Mouse (Mus musculus) stomach, embryonic 15.5 days (tissue): Measurements from ENCODE around the gene Rab43. TPM values are rescaled to one million over a fixed set of nuclear protein-coding genes. Genes with fewer than 3 reads are reported as not detected.
A peak's percentile ranks its signal among the peaks of the same experiment; 100 is the strongest.
"Not testable (repeated sequence)": the region's sequence is repeated elsewhere in the genome, so short reads cannot be mapped to it uniquely, and the experiment has no call there.

Experiments used
- ATAC-seq: fragments of 200-750 bp; cut with Nextera tagmentation; 2 replicates; pipeline ENCODE4 v1.8.0; 2017; ENCODE audit warnings: low read depth, moderate number of reproducible peaks, moderate TSS enrichment; ENCODE audit not compliant: insufficient read depth, low FRiP score
- H3K27ac ChIP-seq: fragments of 300-500 bp; sonication (generic); 2 replicates; pipeline ENCODE4 v1.5.1; 2015; ENCODE audit warnings: mild to moderate bottlenecking, inconsistent platforms
- H3K27me3 ChIP-seq: fragments of 300-500 bp; sonication (generic); replicated peaks from 2 replicates; pipeline ENCODE4 v1.6.1; 2015; ENCODE audit warnings: inconsistent platforms
- H3K36me3 ChIP-seq: fragments of 300-500 bp; sonication (generic); 2 replicates; pipeline ENCODE4 v1.6.1; 2015; ENCODE audit warnings: inconsistent platforms
- H3K4me1 ChIP-seq: fragments of 300-500 bp; sonication (generic); 2 replicates; pipeline ENCODE4 v1.6.1; 2015; ENCODE audit warnings: inconsistent platforms
- H3K4me2 ChIP-seq: fragments of 300-500 bp; sonication (generic); 2 replicates; pipeline ENCODE4 v1.6.1; 2015; ENCODE audit warnings: mild to moderate bottlenecking, inconsistent platforms
- H3K4me3 ChIP-seq: fragments of 300-500 bp; sonication (generic); replicated peaks from 2 replicates; pipeline ENCODE4 v1.5.1; 2015; ENCODE audit warnings: inconsistent platforms
- H3K9ac ChIP-seq: fragments of 300-500 bp; sonication (generic); 2 replicates; pipeline ENCODE4 v1.6.1; 2015; ENCODE audit warnings: inconsistent platforms
- H3K9me3 ChIP-seq: fragments of 300-500 bp; sonication (generic); 2 replicates; pipeline ENCODE4 v1.6.1; 2016; ENCODE audit warnings: inconsistent platforms
- WGBS: fragments of 180-500 bp; shearing (Covaris S2); methylation state at CpG from one replicate; pipeline ENCODE4 v1.1.7; 2015; 5-methylcytosine and 5-hydroxymethylcytosine counted together
- polyA plus RNA-seq: library from polyadenylated mRNA; unstranded; fragments of >200 nt; fragmentation: Nextera tagmentation; extraction: Ambion mirVana; gene quantifications from 2 replicates; pipeline ENCODE4 v1.2.1, GENCODE M21; 2015

Gene Rab43
- polyA plus RNA-seq, 1 experiment from 2014 or later: 11.9 TPM

- no peaks in the 10 kb centered on the region for H3K9me3 ChIP-seq
- H3K4me2 ChIP-seq: no peak overlapping the region
- H3K4me3 ChIP-seq: no peak overlapping the region
- peaks cover 6% of the 10 kb centered on the region; the same call in 1 of the 2 replicates for H3K4me1 ChIP-seq
- no peaks in the 10 kb centered on the region for H3K27me3 ChIP-seq
- 87% methylated on average over 11 of the region's 11 CpGs for WGBS
- no peaks in the 10 kb centered on the region for H3K36me3 ChIP-seq
- H3K9ac ChIP-seq: no peak overlapping the region
- no peak for ATAC-seq
- no peak overlapping the region for H3K27ac ChIP-seq
Measured at GRCm38 (mm10) chr6:87779174-87780165, 32.5 kb downstream of the Rab43 start.

DNA sequence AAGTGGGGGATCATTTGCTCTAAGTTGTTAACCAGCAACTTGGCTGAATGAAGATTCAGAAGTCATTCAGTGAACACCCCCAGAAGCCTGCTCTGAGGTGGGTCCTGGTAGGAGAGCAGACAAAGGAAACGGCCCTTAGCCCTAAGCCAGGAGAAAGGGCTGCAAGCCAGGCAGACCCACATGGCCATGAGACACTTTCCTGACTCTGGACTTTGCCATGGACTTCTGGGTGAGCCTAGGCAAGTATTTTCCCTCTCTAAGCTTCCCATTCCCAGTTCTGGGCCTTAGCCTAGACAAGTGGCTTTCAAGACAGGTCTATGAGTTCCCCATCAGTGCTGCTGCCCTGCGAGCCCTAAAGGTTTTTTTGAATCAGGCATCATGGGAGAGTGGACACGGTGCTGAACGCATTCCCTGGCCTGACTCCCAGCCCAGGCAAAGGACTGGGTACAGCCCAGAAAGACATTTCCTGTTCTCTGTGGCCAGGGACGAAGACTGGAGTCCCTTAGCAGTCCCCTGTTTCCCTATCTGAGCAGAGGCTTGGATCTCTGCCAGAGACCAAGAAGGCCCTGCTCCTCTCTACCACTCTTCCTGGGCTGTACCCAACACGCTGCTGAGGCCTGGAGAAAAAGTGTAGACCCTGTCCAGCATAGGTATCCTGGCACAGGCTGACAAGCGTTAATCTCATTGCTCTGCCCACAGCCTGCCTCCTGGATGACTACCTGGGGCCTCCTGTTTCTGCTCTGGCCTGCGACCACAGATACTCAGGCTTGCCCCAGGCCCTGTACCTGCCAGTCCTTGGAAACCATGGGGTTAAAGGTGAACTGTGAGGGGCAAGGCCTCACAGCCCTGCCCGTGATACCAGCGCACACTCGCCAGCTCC is 33.4 kb downstream of the Rab43 start:
- Histone ChIP-seq H3K27ac (no peak overlapping the region), H3K36me3 (no peaks in the 10 kb centered on the region), H3K4me3 (no peak overlapping the region), H3K27me3 (no peaks in the 10 kb centered on the region), H3K4me1 (peaks cover 6% of the 10 kb centered on the region; the same call in 1 of the 2 replicates), H3K9ac (no peak overlapping the region), H3K9me3 (no peaks in the 10 kb centered on the region), H3K4me2 (no peak overlapping the region)
- ATAC-seq: 0 out of 2 replicates have a peak, but pooled peaks have one; percentile 17
- 67% methylated on average over 11 of the region's 11 CpGs for WGBS

- Histone ChIP-seq H3K4me2 (no peak within 1 kb of the TSS), H3K9me3 (no peaks in the 10 kb centered on the region), H3K27me3 (no peaks in the 10 kb centered on the region), H3K27ac (no peak within 1 kb of the TSS), H3K9ac (no peak within 1 kb of the TSS), H3K4me3 (no peak within 1 kb of the TSS), H3K36me3 (no peaks in the 10 kb centered on the region), H3K4me1 (peaks cover 6% of the 10 kb centered on the region; the same call in 1 of the 2 replicates)
- ATAC-seq: peak; percentile 35; the same call in 1 of the 2 replicates
- 66% methylated on average over 2 of the region's 2 CpGs for WGBS
Measured at GRCm38 (mm10) chr6:87777842-87778241, 34.1 kb downstream of the Rab43 start, which contains the start of gene Gp9. Gp9 (plus strand) TSS chr6:87778072.

- ATAC-seq: no peak
Measured at GRCm38 (mm10) chr6:87776663-87777062, 35.3 kb downstream of the Rab43 start.

DNA sequence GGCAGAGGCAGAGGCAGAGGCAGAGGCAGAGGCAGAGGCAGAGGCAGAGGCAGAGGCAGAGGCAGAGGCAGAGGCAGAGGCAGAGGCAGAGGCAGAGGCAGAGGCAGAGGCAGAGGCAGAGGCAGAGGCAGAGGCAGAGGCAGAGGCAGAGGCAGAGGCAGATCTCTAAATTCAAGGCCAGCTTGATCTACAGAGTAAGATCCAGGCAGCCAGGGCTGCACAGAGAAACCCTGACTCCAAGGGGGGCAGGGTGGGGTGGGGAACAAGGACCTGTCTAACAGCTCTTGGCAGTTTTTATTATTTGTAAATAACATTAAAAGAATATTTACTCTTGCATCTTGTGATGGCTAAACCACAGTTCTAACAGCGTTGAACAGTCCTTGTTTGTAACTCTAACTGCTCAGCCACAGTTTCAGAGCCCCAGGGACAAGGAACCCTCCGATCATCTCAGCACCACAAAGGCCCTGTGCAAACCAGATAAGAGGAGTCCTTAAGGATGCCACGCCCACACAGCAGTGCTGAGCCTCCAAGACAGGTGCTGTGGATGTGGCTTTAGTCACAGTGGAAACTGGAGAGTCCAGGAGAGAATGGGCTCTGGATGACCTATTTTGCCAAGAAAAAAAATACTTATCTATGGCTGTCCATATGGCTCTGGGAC is 36.2 kb downstream of the Rab43 start:
- H3K9me3 ChIP-seq: no peaks in the 10 kb centered on the region
- 57% methylated on average over 3 of the region's 3 CpGs for WGBS
- H3K27ac ChIP-seq: no peak overlapping the region
- no peak overlapping the region for H3K9ac ChIP-seq
- no peaks in the 10 kb centered on the region for H3K36me3 ChIP-seq
- no peak overlapping the region for H3K4me2 ChIP-seq
- no peak overlapping the region for H3K4me3 ChIP-seq
- H3K4me1 ChIP-seq: peaks cover 6% of the 10 kb centered on the region; the same call in 1 of the 2 replicates
- no peaks in the 10 kb centered on the region for H3K27me3 ChIP-seq
- peak; percentile 83; the same call in 1 of the 2 replicates for ATAC-seq

More at GRCm38 (mm10) chr6:87776663-87777062, 35.3 kb downstream of the Rab43 start:
- no peak overlapping the region for H3K27ac ChIP-seq
- H3K9ac ChIP-seq: no peak overlapping the region
- H3K36me3 ChIP-seq: no peaks in the 10 kb centered on the region
- H3K9me3 ChIP-seq: no peaks in the 10 kb centered on the region
- WGBS: 69% methylated on average over 1 of the region's 1 CpGs
- no peaks in the 10 kb centered on the region for H3K27me3 ChIP-seq
- H3K4me1 ChIP-seq: peaks cover 6% of the 10 kb centered on the region; the same call in 1 of the 2 replicates
- H3K4me3 ChIP-seq: no peak overlapping the region
- H3K4me2 ChIP-seq: no peak overlapping the region

DNA sequence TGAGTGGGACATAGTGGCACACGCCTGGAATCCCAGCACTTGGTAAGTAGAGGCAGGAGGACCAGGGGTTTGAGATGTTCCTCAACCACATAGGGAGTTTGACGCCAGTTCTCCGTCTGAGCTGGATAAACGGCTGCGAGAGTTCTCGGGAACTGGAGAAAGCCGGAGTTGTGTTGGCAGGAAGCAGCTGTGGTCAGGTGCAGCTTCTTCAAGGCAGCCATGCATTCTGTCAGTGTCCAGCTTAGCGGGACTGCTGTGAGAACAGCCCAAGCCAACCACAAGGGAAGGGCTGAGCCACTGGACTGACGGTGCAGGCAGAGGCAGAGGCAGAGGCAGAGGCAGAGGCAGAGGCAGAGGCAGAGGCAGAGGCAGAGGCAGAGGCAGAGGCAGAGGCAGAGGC is 37.1 kb downstream of the Rab43 start:
- Histone ChIP-seq H3K4me2 (no peak overlapping the region), H3K9ac (no peak overlapping the region), H3K27me3 (no peaks in the 10 kb centered on the region), H3K36me3 (no peaks in the 10 kb centered on the region), H3K9me3 (no peaks in the 10 kb centered on the region), H3K4me1 (peaks cover 6% of the 10 kb centered on the region; the same call in 1 of the 2 replicates), H3K4me3 (no peak overlapping the region), H3K27ac (no peak overlapping the region)
- WGBS: 77% methylated on average over 9 of the region's 9 CpGs
- no peak for ATAC-seq

- ATAC-seq: no peak
- no peaks in the 10 kb centered on the region for H3K27me3 ChIP-seq
Measured at GRCm38 (mm10) chr6:87774466-87774865, 37.5 kb downstream of the Rab43 start.

GRCm38 (mm10) chr6:87770626-87771025 is 41.3 kb downstream of the Rab43 start:
- no peaks in the 10 kb centered on the region for H3K4me1 ChIP-seq

More at GRCm38 (mm10) chr6:87774466-87774865, 37.5 kb downstream of the Rab43 start:
- Histone ChIP-seq H3K4me1 (peaks cover 6% of the 10 kb centered on the region; the same call in 1 of the 2 replicates), H3K36me3 (no peaks in the 10 kb centered on the region), H3K9me3 (no peaks in the 10 kb centered on the region), H3K27ac (no peak overlapping the region), H3K4me3 (no peak overlapping the region), H3K4me2 (no peak overlapping the region), H3K9ac (no peak overlapping the region)
- 42% methylated on average over 1 of the region's 1 CpGs for WGBS

DNA sequence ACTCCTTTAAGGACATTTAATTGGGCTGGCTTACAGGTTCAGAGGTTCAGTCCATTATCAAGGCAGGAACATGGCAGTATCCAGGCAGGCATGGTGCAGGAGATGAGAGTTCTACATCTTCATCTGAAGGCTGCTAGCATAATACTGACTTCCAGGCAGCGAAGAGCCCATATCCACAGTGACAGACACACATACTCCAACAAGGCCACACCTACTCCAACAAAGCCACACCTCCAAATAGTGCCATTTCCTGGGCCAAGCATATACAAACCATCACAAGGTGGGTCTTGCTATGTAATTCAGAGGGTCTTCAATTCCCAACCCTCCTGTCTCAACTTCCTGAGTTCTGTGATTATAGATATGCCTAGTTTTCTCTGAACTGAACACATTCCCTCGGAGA is 47.7 kb downstream of the Rab43 start:
- H3K9me3 ChIP-seq, H3K4me2 ChIP-seq, ATAC-seq, H3K27me3 ChIP-seq, H3K4me3 ChIP-seq, H3K27ac ChIP-seq, H3K36me3 ChIP-seq, H3K9ac ChIP-seq, H3K4me1 ChIP-seq: not testable (repeated sequence)
- 91% methylated on average over 2 of the region's 2 CpGs for whole genome bisulfite sequencing

More at GRCm38 (mm10) chr6:87770626-87771025, 41.3 kb downstream of the Rab43 start:
- Histone ChIP-seq H3K27me3 (no peaks in the 10 kb centered on the region), H3K27ac (no peak overlapping the region), H3K9me3 (no peaks in the 10 kb centered on the region), H3K36me3 (no peaks in the 10 kb centered on the region), H3K4me3 (no peak overlapping the region), H3K4me2 (no peak overlapping the region), H3K9ac (no peak overlapping the region)
- ATAC-seq: no peak
- 47% methylated on average over 8 of the region's 8 CpGs for WGBS

DNA sequence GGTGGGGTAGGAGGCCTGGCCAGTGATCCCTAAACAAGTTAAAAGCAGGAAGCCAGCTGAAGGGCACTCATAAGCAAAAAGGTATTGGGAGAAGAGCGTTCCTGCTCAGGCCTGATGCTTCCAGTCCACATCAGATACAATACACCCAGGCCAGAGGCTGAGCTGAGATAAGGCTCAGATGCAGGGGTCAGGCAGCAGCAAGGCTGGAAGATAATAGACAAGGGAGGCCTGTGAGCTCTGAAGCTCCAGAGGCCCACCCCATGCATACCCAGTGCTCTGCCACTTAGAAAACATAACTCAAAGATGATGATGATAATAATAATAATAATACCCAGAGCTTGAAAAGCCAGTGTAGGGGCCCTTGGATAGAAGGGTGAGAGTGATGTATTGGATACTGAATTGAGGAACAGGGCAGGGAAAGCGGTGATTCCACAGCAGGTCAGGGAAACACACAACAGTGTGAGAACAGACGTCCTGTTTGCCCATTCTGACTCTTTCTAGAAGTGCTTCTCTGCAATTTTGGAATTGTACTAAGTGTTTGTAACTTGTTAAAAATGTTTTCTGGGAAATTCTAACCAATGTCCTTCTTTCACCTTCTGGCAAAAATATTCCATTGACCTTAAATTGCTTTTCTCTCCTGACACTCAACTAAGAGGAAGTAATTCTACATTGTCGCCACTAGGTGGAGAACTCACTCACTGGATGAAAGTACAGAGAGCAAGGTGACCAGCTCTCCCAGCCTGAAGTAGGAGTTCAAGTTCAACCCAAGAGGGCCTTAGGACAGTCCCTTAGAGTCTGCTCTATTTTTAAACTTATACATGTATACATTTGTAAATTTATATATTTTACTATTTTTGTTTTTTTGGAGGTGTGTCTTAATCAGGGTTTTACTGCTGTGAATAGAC is 48.3 kb downstream of the Rab43 start:
- Histone ChIP-seq H3K4me3 (no peak overlapping the region), H3K9me3 (no peaks in the 10 kb centered on the region), H3K9ac (no peak overlapping the region), H3K27me3 (no peaks in the 10 kb centered on the region), H3K4me2 (no peak overlapping the region), H3K27ac (no peak overlapping the region), H3K4me1 (no peaks in the 10 kb centered on the region), H3K36me3 (no peaks in the 10 kb centered on the region)
- WGBS: 64% methylated on average over 4 of the region's 4 CpGs
- ATAC-seq: peak; percentile 91; the same call in 1 of the 2 replicates
